Comparison of ENCODE assay signal across 14 mouse cellular contexts in genomic region chr7:136675041-136675440, GRCm38 (mm10).
"Had no signal": no experiment of that assay in that cellular context is flagged by ENCODE, and none has a peak within 500 bp of the region (broad histone marks: within the 10 kb centered on the region; RNA-seq: fewer than 3 reads in every experiment).

No protein-coding gene starts in this region.

- H3K4me2 ChIP-seq: limb, embryonic 13.5 days; neural tube, embryonic 15.5 days had no signal

- H3K27ac ChIP-seq: limb, embryonic 13.5 days; liver, embryonic 14.5 days; midbrain, embryonic 10.5 days; neural tube, embryonic 15.5 days had no signal

- H3K9ac ChIP-seq: limb, embryonic 13.5 days; liver, embryonic 14.5 days; neural tube, embryonic 15.5 days had no signal

- H3K36me3 ChIP-seq: limb, embryonic 13.5 days; midbrain, embryonic 10.5 days; neural tube, embryonic 15.5 days had no signal

- H3K4me3 ChIP-seq: limb, embryonic 13.5 days; midbrain, embryonic 10.5 days; myocyte; neural tube, embryonic 15.5 days had no signal

- H3K9me3 ChIP-seq: limb, embryonic 13.5 days; midbrain, embryonic 10.5 days; neural tube, embryonic 15.5 days had no signal

- DNase-seq: kidney, postnatal 10 days; left cerebral cortex, postnatal 4 days; lung, adult 18-20 months; lung, postnatal 4 days; midbrain, embryonic 14.5 days; right cerebral cortex, adult 18-20 months; right cerebral cortex, postnatal 25 days; thymus, postnatal 36 days had no signal

- ATAC-seq: lung, postnatal 0 days had no signal
